Comparison of ENCODE assay signal across 8 mouse cellular contexts in the genomic region with DNA sequence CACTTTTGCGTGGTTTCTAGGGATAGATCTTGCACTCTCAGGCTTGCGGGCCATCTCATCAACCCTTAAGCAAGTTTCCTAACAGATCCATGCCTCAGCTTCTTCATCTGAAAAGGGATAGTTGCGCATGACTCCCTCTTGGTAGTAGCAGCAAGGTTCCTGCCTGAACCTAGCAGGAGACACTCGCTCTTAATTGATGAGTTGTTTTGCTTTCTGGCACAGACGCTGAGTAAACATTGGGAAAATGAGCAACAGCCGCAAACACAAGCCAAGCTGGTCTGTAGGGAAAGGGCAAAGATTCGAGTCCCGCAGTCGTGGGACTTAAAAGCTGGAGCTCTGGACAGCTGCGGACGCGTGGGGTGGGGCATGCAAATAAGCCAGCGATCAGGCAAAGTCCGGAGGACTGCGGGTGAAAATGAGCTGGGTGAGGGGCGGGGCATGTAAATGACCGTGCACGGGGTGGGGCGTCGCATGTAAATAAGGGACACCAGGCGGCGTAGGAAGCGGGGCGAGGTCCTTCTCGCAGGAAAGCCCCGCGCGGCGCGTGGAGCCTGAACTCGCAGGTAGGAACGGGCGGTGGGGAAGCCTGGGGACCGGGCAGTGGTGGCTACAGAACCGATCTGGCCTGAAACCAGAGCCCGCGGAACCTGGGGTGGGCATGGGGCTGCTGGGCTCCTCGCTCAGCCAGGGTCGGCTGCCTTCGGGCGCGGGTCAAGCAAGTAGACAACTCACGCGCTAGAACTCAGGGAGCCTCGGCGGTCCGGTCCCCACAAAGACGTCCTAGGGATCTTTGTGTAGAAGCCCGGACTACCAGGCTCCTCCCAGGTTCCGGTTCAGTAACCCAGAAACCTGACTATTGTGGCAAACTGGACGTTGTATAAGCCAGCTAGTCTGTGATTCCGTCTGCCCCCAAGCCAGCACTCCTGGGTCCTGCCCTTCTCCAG. TPM values are rescaled to one million over a fixed set of nuclear protein-coding genes. Genes with fewer than 3 reads are reported as not detected.
DNase-seq lines count a peak whose midpoint lies in the region; ATAC-seq and TF ChIP-seq lines count a peak whose summit lies in the region.

A gene (plus strand): TSS at position 355 of the 944 bp plus-strand sequence.

- peak; percentile 87 for ATAC-seq in embryonic facial prominence, embryonic 15.5 days (ENCODE audit: insufficient number of reproducible peaks, low FRiP score, low TSS enrichment, low read depth)
- ATAC-seq in limb, embryonic 15.5 days (ENCODE audit: insufficient number of reproducible peaks, low FRiP score, low TSS enrichment, low read depth): peak; percentile 78
- ATAC-seq in midbrain, postnatal 0 days (ENCODE audit: low FRiP score): peak; percentile 80

- no peaks in the 10 kb centered on the region for H3K79me2 ChIP-seq in heart, adult 2 months (replicated peaks; ENCODE audit: control insufficient read depth, insufficient read depth, low read length)

- peak within 1 kb of the TSS; percentile 96 for H3K4me2 ChIP-seq in embryonic facial prominence, embryonic 15.5 days (replicated peaks)
- peak within 1 kb of the TSS; percentile 95 for H3K4me2 ChIP-seq in limb, embryonic 15.5 days
- peak within 1 kb of the TSS; percentile 96 for H3K4me2 ChIP-seq in midbrain, postnatal 0 days (ENCODE audit: low read depth, low read length, poor library complexity, severe bottlenecking)

- peak within 1 kb of the TSS; percentile 64 for H3K9ac ChIP-seq in embryonic facial prominence, embryonic 15.5 days
- H3K9ac ChIP-seq in heart, adult 2 months (ENCODE audit: low read depth, low read length): peak within 1 kb of the TSS; percentile 84
- H3K9ac ChIP-seq in limb, embryonic 15.5 days: peak within 1 kb of the TSS; percentile 50
- peak within 1 kb of the TSS; percentile 57 for H3K9ac ChIP-seq in midbrain, postnatal 0 days (replicated peaks; ENCODE audit: low read length, poor library complexity, severe bottlenecking)

- peak; percentile 14; the same call in 1 of the 2 replicates for TF ChIP-seq EP300 in heart, adult 2 months (IDR thresholded peaks at IDR 0.05; ENCODE audit: insufficient read depth, low read depth, low read length)

- TF ChIP-seq CTCF in bone marrow, adult 2 months (IDR thresholded peaks at IDR 0.05; ENCODE audit: control insufficient read depth, insufficient read depth, low read length): no peak
- peak; percentile 66 for TF ChIP-seq CTCF in heart, adult 2 months (IDR thresholded peaks at IDR 0.05)
- TF ChIP-seq CTCF in kidney, adult 2 months (conservative IDR thresholded peaks at IDR 0.05; ENCODE audit: insufficient read depth, insufficient read length, low read depth, low read length): no peak
- peak; percentile 43; the same call in 1 of the 2 replicates for TF ChIP-seq CTCF in midbrain, postnatal 0 days (IDR thresholded peaks at IDR 0.05)

- peak; percentile 95 to 97 for DNase-seq in B cell, adult 2 months
- peak; percentile 92 to 96 for DNase-seq in heart, adult 2 months
- peak; percentile 97 for DNase-seq in kidney, adult 2 months
- peak; percentile 69 for DNase-seq in midbrain, postnatal 0 days (ENCODE audit: low spot score)
- peak; percentile 78 to 93 for DNase-seq in spleen, postnatal 10 days (ENCODE audit: low spot score in 2 of 2)

- intact Hi-C loops in heart, adult 2 months (cut with DNase I): loop anchor here (1.0 to 2.0 kb wide), 3 partner anchors 29 to 79 kb away; no protein-coding TSS in a partner anchor

- peak; percentile 87; the same call in 1 of the 2 replicates for TF ChIP-seq POLR2A in bone marrow, adult 2 months (IDR thresholded peaks at IDR 0.05; ENCODE audit: borderline replicate concordance, control insufficient read depth, low read depth, low read length)
- peak; percentile 83 for TF ChIP-seq POLR2A in heart, adult 2 months (IDR thresholded peaks at IDR 0.05; ENCODE audit: insufficient read depth, low read depth, low read length)
- TF ChIP-seq POLR2A in kidney, adult 2 months (IDR thresholded peaks at IDR 0.05; ENCODE audit: low read depth, low read length): no peak

- H3K4me1 ChIP-seq in bone marrow, adult 2 months (ENCODE audit: control insufficient read depth, insufficient read depth, low read length): peaks cover 18% of the 10 kb centered on the region
- H3K4me1 ChIP-seq in embryonic facial prominence, embryonic 15.5 days: peaks cover 26% of the 10 kb centered on the region
- peaks cover 35% of the 10 kb centered on the region for H3K4me1 ChIP-seq in heart, adult 2 months (ENCODE audit: control insufficient read depth, insufficient read depth, low read length)
- peaks cover 33% of the 10 kb centered on the region for H3K4me1 ChIP-seq in kidney, adult 2 months (ENCODE audit: control insufficient read depth, insufficient read depth, low read length)
- peaks cover 22% of the 10 kb centered on the region; the same call in 1 of the 2 replicates for H3K4me1 ChIP-seq in limb, embryonic 15.5 days
- peaks cover 5% of the 10 kb centered on the region for H3K4me1 ChIP-seq in midbrain, postnatal 0 days (ENCODE audit: insufficient read depth, low read length)

- WGBS in bone marrow, adult 2 months: under 1% methylated on average over 52 of the region's 52 CpGs
- 2% methylated on average over 52 of the region's 52 CpGs for WGBS in embryonic facial prominence, embryonic 15.5 days
- WGBS in heart, adult 2 months: 2% methylated on average over 52 of the region's 52 CpGs
- 2% methylated on average over 52 of the region's 52 CpGs for WGBS in kidney, adult 2 months
- WGBS in limb, embryonic 15.5 days: 2% methylated on average over 52 of the region's 52 CpGs
- WGBS in midbrain, postnatal 0 days: 2% methylated on average over 52 of the region's 52 CpGs

- H3K9me3 ChIP-seq in embryonic facial prominence, embryonic 15.5 days (replicated peaks): no peaks in the 10 kb centered on the region
- no peaks in the 10 kb centered on the region; the same call in 1 of the 2 replicates for H3K9me3 ChIP-seq in limb, embryonic 15.5 days
- no peaks in the 10 kb centered on the region for H3K9me3 ChIP-seq in midbrain, postnatal 0 days (ENCODE audit: low read length)

- H3K27ac ChIP-seq in bone marrow, adult 2 months (ENCODE audit: control insufficient read depth, insufficient read depth, low read depth, low read length, poor library complexity): peak within 1 kb of the TSS; percentile 66
- H3K27ac ChIP-seq in embryonic facial prominence, embryonic 15.5 days (replicated peaks): peak within 1 kb of the TSS; percentile 24; the same call in 1 of the 2 replicates
- H3K27ac ChIP-seq in heart, adult 2 months: peak within 1 kb of the TSS; percentile 94
- H3K27ac ChIP-seq in kidney, adult 2 months (ENCODE audit: insufficient read depth, low read depth, low read length): peak within 1 kb of the TSS; percentile 81
- peak within 1 kb of the TSS; percentile 47; the same call in 1 of the 2 replicates for H3K27ac ChIP-seq in limb, embryonic 15.5 days
- no peak within 1 kb of the TSS for H3K27ac ChIP-seq in midbrain, postnatal 0 days (ENCODE audit: low read depth, low read length)

- H3K4me3 ChIP-seq in bone marrow, adult 2 months (replicated peaks; ENCODE audit: control insufficient read depth, low read depth, low read length): peak within 1 kb of the TSS; percentile 80
- H3K4me3 ChIP-seq in embryonic facial prominence, embryonic 15.5 days (replicated peaks): peak within 1 kb of the TSS; percentile 68
- peak within 1 kb of the TSS; percentile 78 for H3K4me3 ChIP-seq in heart, adult 2 months
- peak within 1 kb of the TSS; percentile 73 for H3K4me3 ChIP-seq in kidney, adult 2 months (ENCODE audit: insufficient read depth, low read depth, low read length)
- H3K4me3 ChIP-seq in limb, embryonic 15.5 days: peak within 1 kb of the TSS; percentile 56
- peak within 1 kb of the TSS; percentile 53 for H3K4me3 ChIP-seq in midbrain, postnatal 0 days (ENCODE audit: low read depth, low read length)

- H3K36me3 ChIP-seq in embryonic facial prominence, embryonic 15.5 days: no peaks in the 10 kb centered on the region
- H3K36me3 ChIP-seq in heart, adult 2 months (ENCODE audit: control insufficient read depth, insufficient read depth, low read length): no peaks in the 10 kb centered on the region
- H3K36me3 ChIP-seq in kidney, adult 2 months (ENCODE audit: control insufficient read depth, insufficient read depth, low read length): no peaks in the 10 kb centered on the region
- no peaks in the 10 kb centered on the region for H3K36me3 ChIP-seq in limb, embryonic 15.5 days
- H3K36me3 ChIP-seq in midbrain, postnatal 0 days (ENCODE audit: insufficient read depth, low read length): no peaks in the 10 kb centered on the region

- H3K27me3 ChIP-seq in embryonic facial prominence, embryonic 15.5 days: no peaks in the 10 kb centered on the region
- no peaks in the 10 kb centered on the region for H3K27me3 ChIP-seq in heart, adult 2 months (ENCODE audit: control insufficient read depth, insufficient read depth, low read length)
- H3K27me3 ChIP-seq in kidney, adult 2 months (replicated peaks; ENCODE audit: control insufficient read depth, insufficient read depth, low read length): no peaks in the 10 kb centered on the region
- no peaks in the 10 kb centered on the region for H3K27me3 ChIP-seq in limb, embryonic 15.5 days
- H3K27me3 ChIP-seq in midbrain, postnatal 0 days (ENCODE audit: insufficient read depth, low read length): no peaks in the 10 kb centered on the region; the same call in 1 of the 2 replicates

RNA-seq across cellular contexts. Expression of the gene that starts here (rescaled TPM):
- 10.9 and 23.0 TPM in 2 replicates for polyA plus RNA-seq in bone marrow, adult 2 months (2011; ENCODE audit: insufficient read depth, insufficient read length, low replicate concordance, missing spikeins)
- 13.0 and 13.2 TPM in 2 replicates for polyA plus RNA-seq in embryonic facial prominence, embryonic 15.5 days (2015; fragmentation: Nextera tagmentation; extraction: Ambion mirVana)
- total RNA-seq in heart, adult 2 months (2021): 10 to 100 TPM; 13.2 to 20.1 TPM
- 14.3 and 19.1 TPM in 2 replicates for polyA plus RNA-seq in heart, adult 2 months (2012; rRNA removed)
- polyA plus RNA-seq in kidney, adult 2 months (2012; rRNA removed): 16.1 and 20.3 TPM in 2 replicates
- polyA plus RNA-seq in limb, embryonic 15.5 days (2015; fragmentation: Nextera tagmentation; extraction: Ambion mirVana): 11.4 and 11.9 TPM in 2 replicates
- 11.0 and 12.9 TPM in 2 replicates for total RNA-seq in midbrain, postnatal 0 days (2014; rRNA removed)
- polyA plus RNA-seq in midbrain, postnatal 0 days (2015; fragmentation: Nextera tagmentation; extraction: Ambion mirVana): 5.4 and 6.7 TPM in 2 replicates

Comparison
In these comparisons a context has a peak if more than half of its experiments do, and no peak if none do; other contexts are left out.
1. CTCF ChIP-seq: peak in heart, adult 2 months (single experiment) and midbrain, postnatal 0 days (single experiment); none in bone marrow, adult 2 months (single experiment) and kidney, adult 2 months (single experiment).
2. Peak in every context shown above with its lines, with median percentiles within 50 percentile points of each other: DNase-seq, H3K4me3 ChIP-seq, ATAC-seq, H3K4me2 ChIP-seq and H3K9ac ChIP-seq.